Mouse (Mus musculus) cerebellum, adult (tissue): ENCODE measurements around the gene Lbx1.

Experiments used
- ATAC-seq: cut with Nextera tagmentation; 2 replicates; pipeline ENCODE4 v1.9.2; 2017; ENCODE audit warnings: mild to moderate bottlenecking, moderate library complexity, mixed read lengths; ENCODE audit not compliant: insufficient number of reproducible peaks, low FRiP score, low TSS enrichment

The Lbx1 gene

GRCm38 (mm10) chr19:45235766-45236362 is at the start of gene Lbx1:
Lbx1 (minus strand) TSS chr19:45235812.
- ATAC-seq: no peak

GRCm38 (mm10) chr19:45283302-45283701 is 47.7 kb upstream of the Lbx1 start:
- ATAC-seq: peak; percentile 36; the same call in 1 of the 2 replicates

- ATAC-seq: no peak
Measured at GRCm38 (mm10) chr19:45276196-45276595, 40.6 kb upstream of the Lbx1 start.

GRCm38 (mm10) chr19:45271986-45272385 is 36.4 kb upstream of the Lbx1 start:
- no peak for ATAC-seq

GRCm38 (mm10) chr19:45262995-45263394 is 27.4 kb upstream of the Lbx1 start:
- ATAC-seq: no peak

- ATAC-seq: no peak
Measured at GRCm38 (mm10) chr19:45257414-45258326, 22.1 kb upstream of the Lbx1 start.

- ATAC-seq: no peak
Measured at GRCm38 (mm10) chr19:45254806-45255205, 19.2 kb upstream of the Lbx1 start.

- ATAC-seq: no peak
Measured at GRCm38 (mm10) chr19:45252436-45252835, 16.8 kb upstream of the Lbx1 start.

- no peak for ATAC-seq
Measured at GRCm38 (mm10) chr19:45248691-45249090, 13.1 kb upstream of the Lbx1 start.

- no peak for ATAC-seq
Measured at GRCm38 (mm10) chr19:45243918-45244700, 8.5 kb upstream of the Lbx1 start.

GRCm38 (mm10) chr19:45243264-45243602 is 7.6 kb upstream of the Lbx1 start:
- no peak for ATAC-seq

GRCm38 (mm10) chr19:45242348-45243263 is 7.0 kb upstream of the Lbx1 start:
- no peak for ATAC-seq

- no peak for ATAC-seq
Measured at GRCm38 (mm10) chr19:45242017-45242347, 6.4 kb upstream of the Lbx1 start.

GRCm38 (mm10) chr19:45240026-45240425 is 4.4 kb upstream of the Lbx1 start:
- ATAC-seq: no peak

GRCm38 (mm10) chr19:45239191-45239590 is 3.6 kb upstream of the Lbx1 start:
- no peak for ATAC-seq

GRCm38 (mm10) chr19:45237665-45238209 is 2.1 kb upstream of the Lbx1 start:
- no peak for ATAC-seq

GRCm38 (mm10) chr19:45237099-45237498 is 1.5 kb upstream of the Lbx1 start:
- no peak for ATAC-seq

GRCm38 (mm10) chr19:45236363-45236942 is 841 bp upstream of the Lbx1 start:
- ATAC-seq: no peak

- no peak for ATAC-seq
Measured at GRCm38 (mm10) chr19:45235331-45235741, 276 bp downstream of the Lbx1 start.
